Mouse (Mus musculus) ovary, postnatal 14 days (tissue): ENCODE measurements around the gene Vmn1r227.

ENCODE experiments used
- DNase-seq: peaks from one replicate; pipeline ENCODE4 v3.0.0; 2022; ENCODE audit warnings: low spot score

Gene Vmn1r227

DNA sequence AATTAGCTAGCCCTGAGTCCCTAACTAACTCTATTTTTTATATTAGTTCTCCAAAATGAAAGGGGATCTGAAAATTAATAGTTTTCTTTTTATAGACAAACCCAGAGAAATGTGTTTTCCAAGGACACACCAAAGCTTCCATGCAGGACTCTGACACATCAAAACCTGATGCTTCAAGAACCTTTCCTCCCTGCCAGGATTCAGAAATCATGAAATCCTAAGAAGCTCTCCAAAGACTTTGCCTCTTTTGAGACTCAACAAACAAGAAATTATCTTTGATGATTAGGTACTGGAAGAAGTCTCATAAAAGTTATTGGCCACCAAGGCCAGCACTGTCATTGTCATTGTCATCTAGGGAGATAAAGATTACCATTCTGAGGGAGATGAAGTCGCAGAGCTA, at the start of gene Vmn1r227:
TSS of gene Vmn1r227 (plus strand) at position 301 of the 400 bp plus-strand sequence.
- no peak for DNase-seq

- no peak for DNase-seq
Measured at GRCm38 (mm10) chr17:20682543-20682942, 47.1 kb upstream of the Vmn1r227 start, which contains the start of gene Vmn1r226. Gene Vmn1r226 (plus strand): TSS chr17:20682843.

DNA sequence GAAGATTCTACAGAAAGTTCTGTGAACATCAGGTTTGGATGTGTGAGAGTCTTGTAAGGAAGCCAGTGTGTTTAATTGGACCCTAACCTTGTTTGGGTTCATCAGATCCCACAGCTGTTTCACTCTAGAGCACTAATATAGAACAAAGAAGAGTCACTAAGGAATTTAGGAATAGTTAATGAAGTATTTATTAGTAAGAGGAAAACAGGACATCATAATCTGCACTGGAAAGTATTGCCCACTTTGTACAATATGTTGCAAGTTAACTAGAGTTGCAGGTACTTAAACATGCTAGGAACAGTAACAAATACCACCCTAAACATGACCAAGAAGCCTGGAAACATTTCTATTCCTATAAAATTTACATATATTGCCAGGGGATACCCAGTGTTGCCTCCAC, 56.4 kb downstream of the Vmn1r227 start, which contains the start of gene Vmn1r228:
TSS of gene Vmn1r228 (minus strand) at position 101 of the 400 bp plus-strand sequence.
- no peak for DNase-seq
